Mouse (Mus musculus) urinary bladder, postnatal 14 days (tissue): Measurements from ENCODE around the gene Zfp870.
"Not testable (repeated sequence)": the region's sequence is repeated elsewhere in the genome, so short reads cannot be mapped to it uniquely, and the experiment has no call there.

Experiments used
- DNase-seq: peaks from one replicate; pipeline ENCODE4 v3.0.0; 2021; ENCODE audit warnings: low spot score

Gene Zfp870

GRCm38 (mm10) chr17:32871483-32871882 lies 20.0 kb downstream of the Zfp870 start:
- no peak for DNase-seq

GRCm38 (mm10) chr17:32867266-32867665 lies 24.2 kb downstream of the Zfp870 start:
- not testable (repeated sequence) for DNase-seq

GRCm38 (mm10) chr17:32856713-32857112 lies 34.7 kb downstream of the Zfp870 start:
- DNase-seq: not testable (repeated sequence)

- DNase-seq: no peak
Observed at GRCm38 (mm10) chr17:32851581-32851980, 39.9 kb downstream of the Zfp870 start.

GRCm38 (mm10) chr17:32841388-32841787 lies 50.1 kb downstream of the Zfp870 start:
- no peak for DNase-seq

GRCm38 (mm10) chr17:32839083-32839802 lies 52.2 kb downstream of the Zfp870 start:
- peak; percentile 8 for DNase-seq

- DNase-seq: no peak
Observed at GRCm38 (mm10) chr17:32830418-32830782, 61.0 kb downstream of the Zfp870 start.

GRCm38 (mm10) chr17:32829540-32830417 lies 61.7 kb downstream of the Zfp870 start, which contains the start of gene Zfp799:
TSS of gene Zfp799 (minus strand) at chr17:32830261.
- peak; percentile 69 for DNase-seq
